Mouse (Mus musculus): ENCODE measurements at regions not wholly inside any gene's neighbourhood (a gene's known extent, or its start where the extent isn't known, plus 50 kb on each side); places are given as distances from the start of the nearest gene placed in this dataset.

DNA sequence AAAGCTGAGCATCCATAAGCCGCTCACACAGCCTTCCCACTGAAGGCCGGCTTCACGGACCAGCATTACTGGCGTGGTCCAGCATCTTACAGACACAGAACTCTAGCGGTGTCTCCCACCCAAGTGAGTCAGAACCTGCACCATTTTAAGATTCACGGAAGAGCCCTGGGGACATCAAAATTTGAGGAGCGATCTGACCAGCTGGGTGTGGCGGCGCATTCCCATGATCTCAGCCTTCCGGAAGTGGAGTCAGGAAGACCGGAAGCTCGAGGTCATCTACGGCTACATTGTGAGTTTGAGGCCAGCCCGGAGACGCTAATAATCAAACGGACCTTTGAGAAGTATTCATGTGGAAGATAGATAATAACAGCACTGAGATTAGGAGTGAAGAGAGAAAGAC lies 171.5 kb upstream of the Jmjd1c start:
- no peak for DNase-seq (ENCODE audit: extremely low spot score in 1 of 2, low spot score in 1 of 2)

GRCm38 (mm10) chr10:66925553-66926127 lies 170.3 kb upstream of the Jmjd1c start:
- DNase-seq (ENCODE audit: extremely low spot score in 1 of 2, low spot score in 1 of 2): no peak

DNA sequence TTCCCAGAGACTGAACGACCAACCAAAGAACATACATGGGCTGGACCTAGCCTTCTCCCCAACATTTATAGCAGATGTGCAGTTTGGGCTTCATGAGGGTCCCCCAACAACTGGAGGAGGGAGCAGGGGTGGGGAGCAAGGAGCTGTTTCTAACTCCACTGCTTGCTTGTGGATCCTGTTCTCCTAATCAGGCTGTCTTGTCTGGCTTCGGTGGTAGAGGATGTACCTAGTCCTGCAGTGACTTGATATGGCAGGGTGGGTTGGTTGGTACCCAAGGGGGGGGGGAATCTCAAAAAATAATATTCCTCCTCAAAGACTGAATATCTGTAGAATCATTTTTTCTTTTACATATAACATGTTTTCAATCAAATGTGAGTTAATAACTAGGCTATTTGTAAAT lies 168.3 kb upstream of the Jmjd1c start:
- DNase-seq (ENCODE audit: extremely low spot score in 1 of 2, low spot score in 1 of 2): no peak

GRCm38 (mm10) chr10:66928211-66928990 lies 167.5 kb upstream of the Jmjd1c start:
- no peak for DNase-seq (ENCODE audit: extremely low spot score in 1 of 2, low spot score in 1 of 2)

DNA sequence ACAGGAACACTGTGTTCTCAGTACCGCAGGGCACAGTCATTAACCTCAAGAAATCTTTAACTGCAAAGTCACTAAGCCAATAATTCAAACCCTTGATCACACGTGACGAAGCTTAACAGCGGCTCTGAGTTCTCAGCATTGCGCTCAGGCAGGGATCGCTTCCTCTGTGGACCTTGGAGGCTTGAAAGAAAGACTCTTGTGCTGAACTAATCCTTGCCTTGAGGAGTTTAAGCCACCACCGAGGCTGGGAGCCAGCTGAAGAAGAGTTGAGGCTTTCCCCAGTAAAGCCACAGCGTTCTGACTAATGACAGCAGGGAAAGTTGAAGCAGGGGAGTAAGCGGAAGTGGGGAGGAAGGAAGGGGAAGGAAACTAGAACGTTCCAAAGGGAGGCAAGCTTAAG lies 165.4 kb upstream of the Jmjd1c start:
- DNase-seq (ENCODE audit: extremely low spot score in 1 of 2, low spot score in 1 of 2): no peak

GRCm38 (mm10) chr10:66931505-66931904 lies 164.4 kb upstream of the Jmjd1c start:
- no peak for DNase-seq (ENCODE audit: extremely low spot score in 1 of 2, low spot score in 1 of 2)

GRCm38 (mm10) chr10:66932544-66932943 lies 163.4 kb upstream of the Jmjd1c start:
- DNase-seq (ENCODE audit: extremely low spot score in 1 of 2, low spot score in 1 of 2): no peak

- no peak for DNase-seq (ENCODE audit: extremely low spot score in 1 of 2, low spot score in 1 of 2)
Observed at GRCm38 (mm10) chr10:66933689-66934088, 162.2 kb upstream of the Jmjd1c start.

GRCm38 (mm10) chr10:66935731-66936130 lies 160.2 kb upstream of the Jmjd1c start:
- DNase-seq (ENCODE audit: extremely low spot score in 1 of 2, low spot score in 1 of 2): no peak

- no peak for DNase-seq (ENCODE audit: extremely low spot score in 1 of 2, low spot score in 1 of 2)
Observed at GRCm38 (mm10) chr10:66937116-66937515, 158.8 kb upstream of the Jmjd1c start.

GRCm38 (mm10) chr10:66940368-66940767 lies 155.6 kb upstream of the Jmjd1c start:
- DNase-seq (ENCODE audit: extremely low spot score in 1 of 2, low spot score in 1 of 2): no peak

GRCm38 (mm10) chr10:66940922-66941321 lies 155.0 kb upstream of the Jmjd1c start:
- DNase-seq (ENCODE audit: extremely low spot score in 1 of 2, low spot score in 1 of 2): no peak

- DNase-seq (ENCODE audit: extremely low spot score in 1 of 2, low spot score in 1 of 2): no peak
Observed at GRCm38 (mm10) chr10:66941974-66942373, 154.0 kb upstream of the Jmjd1c start.

DNA sequence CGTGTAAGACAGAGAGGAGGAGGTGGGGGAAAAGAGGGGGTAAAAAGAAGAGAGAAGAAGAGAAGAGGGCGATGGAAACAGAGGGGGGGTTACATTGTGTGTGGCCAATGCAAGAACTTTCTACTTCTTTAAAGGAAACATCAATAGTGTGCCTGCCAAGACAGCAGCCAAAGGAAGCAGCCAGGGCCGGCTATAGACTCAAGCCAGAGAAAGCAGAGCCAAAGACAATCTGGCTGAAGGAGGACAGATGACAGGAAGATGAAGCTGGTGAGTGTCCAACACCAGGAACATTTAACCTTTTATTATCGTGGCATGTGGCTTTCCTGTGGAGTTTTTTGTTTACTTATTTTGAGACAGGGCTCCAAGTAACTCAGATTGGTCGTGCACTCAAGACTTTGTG lies 152.1 kb upstream of the Jmjd1c start:
- no peak for DNase-seq (ENCODE audit: extremely low spot score in 1 of 2, low spot score in 1 of 2)

GRCm38 (mm10) chr10:66946161-66946560 lies 149.8 kb upstream of the Jmjd1c start:
- DNase-seq (ENCODE audit: extremely low spot score in 1 of 2, low spot score in 1 of 2): no peak

- DNase-seq (ENCODE audit: extremely low spot score in 1 of 2, low spot score in 1 of 2): no peak
Observed at GRCm38 (mm10) chr10:66948329-66948728, 147.6 kb upstream of the Jmjd1c start.

DNA sequence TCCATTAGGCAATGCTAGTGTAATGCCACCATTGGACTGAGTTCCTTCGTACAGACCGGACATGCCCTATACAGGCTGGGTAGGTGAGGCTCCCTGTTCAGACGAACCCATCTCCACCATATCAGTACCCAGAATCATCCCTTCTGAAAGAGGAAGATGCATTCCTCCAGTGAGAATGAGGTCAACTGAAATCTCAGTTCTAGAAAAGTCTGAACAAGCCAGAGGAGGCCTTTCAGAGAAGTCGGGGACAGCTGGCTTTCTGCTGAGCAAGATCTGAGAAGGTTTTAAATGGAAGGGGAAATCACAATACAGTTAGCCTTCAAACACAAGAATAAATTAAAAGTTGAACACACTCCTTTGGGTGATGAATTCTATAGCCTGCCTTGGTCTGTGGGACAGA lies 145.5 kb upstream of the Jmjd1c start:
- DNase-seq (ENCODE audit: extremely low spot score in 1 of 2, low spot score in 1 of 2): no peak

- DNase-seq (ENCODE audit: extremely low spot score in 1 of 2, low spot score in 1 of 2): no peak
Observed at GRCm38 (mm10) chr10:66951231-66951822, 144.6 kb upstream of the Jmjd1c start.

GRCm38 (mm10) chr10:66951935-66952334 lies 144.0 kb upstream of the Jmjd1c start:
- no peak for DNase-seq (ENCODE audit: extremely low spot score in 1 of 2, low spot score in 1 of 2)

GRCm38 (mm10) chr10:66953248-66953975 lies 142.5 kb upstream of the Jmjd1c start:
- DNase-seq (ENCODE audit: extremely low spot score in 1 of 2, low spot score in 1 of 2): no peak

GRCm38 (mm10) chr10:66953976-66954505 lies 141.9 kb upstream of the Jmjd1c start:
- no peak for DNase-seq (ENCODE audit: extremely low spot score in 1 of 2, low spot score in 1 of 2)

Data from layer of hippocampus, postnatal 25 days (tissue).